Mouse (Mus musculus) common myeloid progenitor, adult 5-6 weeks (primary cell): ENCODE data around the gene Hacd1. TPM values are rescaled to one million over a fixed set of nuclear protein-coding genes. Genes with fewer than 3 reads are reported as not detected.

ENCODE experiments used
- total RNA-seq: library from RNA; stranded (forward); fragments of 200-1000, 187-1606 nt; gene quantifications from 2 replicates; pipeline ENCODE4 v1.2.3, GENCODE M21; 2017

The Hacd1 gene
- total RNA-seq, 1 experiment from 2014 or later: 49.0 TPM

Other genes with a start within 250 kb of the Hacd1 start
- gene Stam, start 18.0 kb upstream of the Hacd1 start, total RNA-seq: 27.7 and 45.3 TPM in 2 replicates
- gene Tmem236, start 118.4 kb upstream of the Hacd1 start, total RNA-seq: not detected in 2 replicates
- 1.6 TPM in 1 of 2 replicates, not detected in the other for gene Mrc1, start 173.3 kb upstream of the Hacd1 start, total RNA-seq